Mouse (Mus musculus) C2C12 (cell line): Measurements from ENCODE around the gene Pde6d. TPM values are rescaled to one million over a fixed set of nuclear protein-coding genes. Genes with fewer than 3 reads are reported as not detected.

Experiments used
- H3K27me3 ChIP-seq: one replicate; pipeline ENCODE4 v1.6.1; 2011; ENCODE audit not compliant: control insufficient read depth, insufficient read depth, insufficient read length
- H3K36me3 ChIP-seq: one replicate; pipeline ENCODE4 v1.6.1; 2011; ENCODE audit not compliant: control insufficient read depth, insufficient read depth
- H3K4me3 ChIP-seq: one replicate; pipeline ENCODE4 v1.5.1; 2011; ENCODE audit warnings: mild to moderate bottlenecking, control low read depth; ENCODE audit not compliant: poor library complexity, insufficient read depth, severe bottlenecking
- H3K79me2 ChIP-seq: one replicate; pipeline ENCODE4 v1.6.1; 2011; ENCODE audit not compliant: control insufficient read depth, insufficient read depth
- H3K79me3 ChIP-seq: one replicate; pipeline ENCODE4 v1.6.1; 2011; ENCODE audit warnings: low read depth, control low read depth
- H3ac ChIP-seq: one replicate; pipeline ENCODE3; 2011; ENCODE audit warnings: low read depth; ENCODE audit not compliant: control insufficient read depth, insufficient read length
- CEBPB ChIP-seq: IDR thresholded peaks from one replicate; pipeline ENCODE4 v1.6.1; 2011; ENCODE audit warnings: low read depth, mild to moderate bottlenecking, control low read depth, moderate library complexity
- CTCF ChIP-seq: IDR thresholded peaks from one replicate; pipeline ENCODE4 v1.5.1; 2011; ENCODE audit not compliant: control insufficient read depth, insufficient read depth, insufficient read length
- FOSL1 ChIP-seq: IDR thresholded peaks from one replicate; pipeline ENCODE4 v1.8.0; 2011; ENCODE audit warnings: mild to moderate bottlenecking, low read length; ENCODE audit not compliant: poor library complexity, insufficient read depth, severe bottlenecking
- MAX ChIP-seq: IDR thresholded peaks from one replicate; pipeline ENCODE4 v1.6.1; 2011; ENCODE audit warnings: mild to moderate bottlenecking, control low read depth
- MYOD1 ChIP-seq: IDR thresholded peaks from one replicate; pipeline ENCODE4 v1.6.1; 2011; ENCODE audit warnings: low read depth; ENCODE audit not compliant: control insufficient read depth, insufficient read length
- MYOG ChIP-seq: IDR thresholded peaks from one replicate; pipeline ENCODE4 v1.6.1; 2011; ENCODE audit not compliant: control insufficient read depth, insufficient read length; ENCODE audit errors: extremely low read depth
- USF1 ChIP-seq: IDR thresholded peaks from one replicate; pipeline ENCODE4 v1.6.1; 2011; ENCODE audit warnings: low read depth, mild to moderate bottlenecking, control low read depth, moderate library complexity
- polyA plus RNA-seq: library from polyadenylated mRNA; unstranded; fragments of >200 nt; fragmentation: generic; extraction: Trizol; gene quantifications from one replicate; pipeline ENCODE4 v1.2.1, GENCODE M21; 2012; ENCODE audit warnings: missing spikeins

Gene Pde6d
- polyA plus RNA-seq, 1 experiment = 41.8 TPM

DNA sequence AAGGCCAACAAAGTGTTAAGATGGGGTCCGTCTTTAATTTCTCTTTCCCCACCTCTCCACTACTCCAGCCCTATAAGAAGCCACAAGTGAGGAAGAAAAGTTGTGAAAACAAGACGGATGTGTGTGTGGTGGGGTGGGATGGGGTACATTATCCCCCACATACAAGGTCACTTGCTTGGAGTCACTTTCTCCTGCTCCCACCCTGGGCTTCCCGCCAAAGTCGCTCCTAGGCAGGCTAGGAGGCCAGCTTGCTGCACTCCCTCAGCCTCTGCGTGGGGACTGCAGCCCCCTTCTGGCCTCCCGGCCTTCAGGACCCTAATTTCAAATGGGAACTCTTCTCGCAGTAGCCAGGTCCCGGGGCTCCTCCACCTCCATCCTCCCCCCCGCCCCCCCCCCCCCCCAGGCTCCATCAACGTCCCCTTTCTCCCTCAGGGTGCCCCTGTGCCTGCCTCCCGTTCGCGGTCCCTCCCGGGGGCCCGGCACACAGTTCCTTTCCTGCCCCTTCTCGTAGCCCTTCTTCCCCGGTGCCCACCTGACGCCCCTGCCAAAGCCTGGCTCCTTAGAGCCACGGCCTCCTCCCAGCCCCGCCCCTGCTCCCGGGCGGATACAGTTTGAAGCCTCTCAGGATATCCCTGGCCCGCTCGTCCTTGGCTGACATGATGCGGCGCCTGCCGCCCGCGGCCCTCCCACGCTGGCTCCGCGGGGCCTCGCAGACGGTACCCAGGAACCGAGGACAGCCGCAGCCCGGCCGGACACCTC, 558 bp downstream of the Pde6d start:
- H3K27me3 ChIP-seq = no peaks in the 10 kb centered on the region
- H3K79me2 ChIP-seq = peaks cover 12% of the 10 kb centered on the region
- peak overlapping the region; percentile 71 for H3K4me3 ChIP-seq
- TF ChIP-seq FOSL1 (no peak), CTCF (no peak), MYOD1 (no peak), MAX (no peak), CEBPB (no peak), MYOG (no peak), USF1 (no peak)
- H3K79me3 ChIP-seq = no peaks in the 10 kb centered on the region
- no peaks in the 10 kb centered on the region for H3K36me3 ChIP-seq
- H3ac ChIP-seq = peak overlapping the region; percentile 94

DNA sequence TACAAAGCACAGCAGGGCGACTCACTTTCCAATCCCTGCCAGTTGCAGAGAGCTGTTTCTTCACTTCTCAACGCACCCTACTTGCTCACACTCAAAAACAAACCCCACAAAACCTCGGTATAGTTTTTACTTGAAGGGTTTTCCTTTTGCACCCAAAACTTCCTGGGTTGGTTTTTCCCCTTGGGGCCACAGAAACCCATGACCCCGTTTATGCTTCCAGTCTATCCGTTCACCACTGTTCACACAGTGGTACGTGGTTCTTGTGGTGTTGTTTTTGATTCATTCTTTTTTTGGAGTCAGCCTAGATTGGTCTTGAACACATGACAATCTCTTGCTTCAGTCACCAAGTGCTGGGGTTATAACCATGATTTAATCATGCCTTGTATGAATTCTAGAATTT, 2.0 kb downstream of the Pde6d start:
- no peak overlapping the region for H3ac ChIP-seq
- H3K79me2 ChIP-seq = peaks cover 10% of the 10 kb centered on the region
- H3K4me3 ChIP-seq = no peak overlapping the region
- no peak for TF ChIP-seq CEBPB
- no peak for TF ChIP-seq MYOD1
- no peak for TF ChIP-seq FOSL1
- no peak for TF ChIP-seq MYOG
- TF ChIP-seq MAX = no peak
- no peak for TF ChIP-seq USF1
- no peak for TF ChIP-seq CTCF
- H3K27me3 ChIP-seq = no peaks in the 10 kb centered on the region
- no peaks in the 10 kb centered on the region for H3K79me3 ChIP-seq
- no peaks in the 10 kb centered on the region for H3K36me3 ChIP-seq

DNA sequence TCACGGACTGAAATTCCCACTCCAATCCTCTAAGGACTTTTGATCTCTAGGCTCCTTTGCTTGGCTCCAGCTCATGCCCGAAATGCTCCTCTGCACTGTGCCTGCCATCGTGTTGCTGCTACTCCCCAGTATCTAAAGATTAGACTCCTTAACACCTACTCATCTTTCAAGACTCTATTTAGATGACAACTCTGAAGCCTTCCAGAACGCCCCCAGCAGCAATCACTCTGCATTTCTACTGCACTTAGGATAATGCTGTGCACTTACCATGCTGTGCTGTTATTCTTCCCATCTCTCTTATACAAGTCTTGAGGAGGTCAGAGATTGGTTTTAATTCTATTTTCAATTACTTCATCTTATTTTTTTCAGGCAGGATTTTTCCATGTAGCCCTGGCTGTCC, 10.5 kb downstream of the Pde6d start:
- H3K79me3 ChIP-seq = no peaks in the 10 kb centered on the region
- no peak for TF ChIP-seq CTCF
- no peak for TF ChIP-seq FOSL1
- TF ChIP-seq MYOG = no peak
- no peak for TF ChIP-seq USF1
- no peak for TF ChIP-seq MYOD1
- no peak for TF ChIP-seq MAX
- TF ChIP-seq CEBPB = no peak
- no peaks in the 10 kb centered on the region for H3K27me3 ChIP-seq
- H3K36me3 ChIP-seq = no peaks in the 10 kb centered on the region
- H3K4me3 ChIP-seq = no peak overlapping the region
- H3ac ChIP-seq = no peak overlapping the region
- no peaks in the 10 kb centered on the region for H3K79me2 ChIP-seq

DNA sequence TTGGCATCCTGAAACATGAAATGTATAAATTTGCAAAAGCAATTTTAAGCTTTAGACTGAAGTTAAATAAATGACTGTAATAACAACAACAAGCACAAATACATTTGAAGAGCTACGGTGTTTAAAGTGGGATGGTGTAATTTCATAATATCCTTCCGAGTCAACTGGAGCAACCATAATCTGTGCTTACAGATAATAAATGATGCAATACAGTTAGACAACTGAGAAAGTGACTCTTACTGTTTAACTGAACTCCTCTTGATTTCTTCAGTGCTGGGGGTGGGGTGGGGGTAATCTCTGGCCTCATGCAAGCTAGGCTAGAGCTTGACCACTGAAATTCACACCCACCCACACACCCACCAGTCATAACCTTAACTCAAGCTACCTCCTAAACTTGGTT, 11.0 kb downstream of the Pde6d start:
- H3K27me3 ChIP-seq = no peaks in the 10 kb centered on the region
- no peak for TF ChIP-seq MAX
- TF ChIP-seq USF1 = no peak
- no peak for TF ChIP-seq FOSL1
- no peak for TF ChIP-seq MYOD1
- TF ChIP-seq CEBPB = no peak
- TF ChIP-seq MYOG = no peak
- no peak for TF ChIP-seq CTCF
- H3K79me3 ChIP-seq = no peaks in the 10 kb centered on the region
- no peak overlapping the region for H3ac ChIP-seq
- no peak overlapping the region for H3K4me3 ChIP-seq
- no peaks in the 10 kb centered on the region for H3K79me2 ChIP-seq
- H3K36me3 ChIP-seq = no peaks in the 10 kb centered on the region

DNA sequence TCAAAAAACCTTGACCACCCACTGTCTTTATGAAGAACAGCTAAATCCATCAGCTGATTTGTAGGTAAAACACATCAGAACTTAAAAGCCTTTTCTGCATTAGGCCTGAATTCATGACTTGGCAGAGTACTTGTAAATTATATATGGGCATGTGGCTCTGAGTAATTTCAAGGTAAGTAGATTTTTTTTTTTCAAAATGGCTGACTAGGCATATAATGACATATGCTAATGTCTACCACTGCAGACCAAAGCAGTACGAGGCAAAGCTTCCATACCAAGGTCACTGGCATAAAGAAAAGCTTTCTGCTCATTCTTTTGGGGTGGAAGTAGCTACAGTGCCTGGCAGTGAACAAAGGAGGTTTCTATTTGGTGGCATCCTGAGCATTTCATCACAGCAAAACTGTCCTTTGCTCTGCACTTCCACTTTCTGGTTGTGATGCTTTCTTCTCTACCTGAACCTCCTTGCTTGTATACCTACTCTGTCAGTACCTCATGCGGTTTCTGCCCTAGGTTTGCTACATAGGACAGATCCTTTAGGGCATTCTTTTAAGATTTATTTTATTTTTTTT, 13.1 kb downstream of the Pde6d start:
- Histone ChIP-seq H3K79me2 (no peaks in the 10 kb centered on the region), H3K36me3 (no peaks in the 10 kb centered on the region), H3K79me3 (no peaks in the 10 kb centered on the region), H3K27me3 (no peaks in the 10 kb centered on the region), H3K4me3 (no peak overlapping the region), H3ac (no peak overlapping the region)
- no peak for TF ChIP-seq MAX
- no peak for TF ChIP-seq FOSL1
- no peak for TF ChIP-seq CTCF
- TF ChIP-seq USF1 = no peak
- TF ChIP-seq CEBPB = no peak
- no peak for TF ChIP-seq MYOG
- TF ChIP-seq MYOD1 = no peak
